Mouse (Mus musculus) induced T-regulatory cell, adult 2 months (primary cell): Measurements from ENCODE around the gene Vmn1r237.
A peak's percentile ranks its signal among the peaks of the same experiment; 100 is the strongest.

ENCODE experiments used
- DNase-seq: peaks from one replicate; pipeline ENCODE4 v3.0.0-alpha.2; 2012; ENCODE audit warnings: low read depth

Vmn1r237 gene

DNA sequence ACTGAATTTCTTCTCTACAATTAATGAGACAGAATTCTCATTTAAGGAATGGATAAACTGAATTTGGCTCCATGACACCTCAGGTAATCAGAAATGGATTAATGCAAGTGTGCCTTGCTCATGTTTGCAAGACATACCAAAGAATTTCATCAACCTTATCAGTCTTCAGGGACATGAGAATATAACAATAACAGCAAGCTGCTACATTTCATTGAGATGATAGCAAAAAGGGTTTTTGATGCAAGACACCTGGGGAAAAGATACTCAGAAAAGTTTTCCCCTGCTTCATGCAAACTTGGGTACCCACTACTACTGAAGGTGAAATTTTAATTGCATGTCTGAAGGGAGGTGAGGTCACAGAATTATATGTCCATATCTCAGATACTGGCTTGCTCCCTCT, at the start of gene Vmn1r237:
Vmn1r237 (plus strand) TSS at position 301 of the 400 bp plus-strand sequence.
- DNase-seq: no peak

DNA sequence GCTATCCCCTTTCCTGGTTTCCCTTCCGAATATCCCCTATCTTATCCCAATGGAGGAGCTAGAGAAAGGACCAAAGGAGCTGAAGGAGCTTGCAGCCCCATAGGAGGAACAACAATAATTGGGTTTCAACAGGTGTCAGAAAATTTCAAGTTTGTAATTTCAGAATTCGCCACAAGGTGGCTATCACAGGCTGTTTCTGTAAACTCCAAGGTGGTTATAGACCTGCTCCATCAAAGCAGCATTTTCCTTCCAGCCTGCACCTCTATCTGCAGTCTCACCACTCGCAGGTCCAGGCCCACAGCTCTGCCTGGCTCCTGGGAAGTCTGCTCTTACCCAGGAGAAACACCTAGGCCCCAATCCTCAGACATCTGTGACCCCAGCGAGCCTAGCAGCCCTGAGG, 39.6 kb upstream of the Vmn1r237 start:
- DNase-seq: peak; percentile 87

DNA sequence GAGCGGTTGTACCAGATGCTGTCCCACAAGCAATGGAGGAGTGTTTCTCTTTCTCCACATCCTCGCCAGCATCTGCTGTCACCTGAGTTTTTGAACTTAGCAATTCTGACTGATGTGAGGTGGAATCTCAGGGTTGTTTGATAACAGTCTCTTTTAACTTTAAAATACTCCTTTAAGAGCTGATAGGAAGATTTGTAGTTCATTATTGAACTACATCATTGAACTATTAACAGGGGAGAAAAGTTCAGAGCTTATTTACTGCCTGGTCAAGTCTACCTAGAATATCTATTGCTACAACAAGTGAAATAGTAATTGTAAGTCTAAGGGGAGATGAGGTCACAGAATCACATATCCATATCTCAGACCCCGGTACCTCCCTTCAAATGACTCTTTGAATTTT, 29.0 kb upstream of the Vmn1r237 start, which contains the start of gene Vmn1r236:
Vmn1r236 (plus strand) TSS at position 301 of the 400 bp plus-strand sequence.
- no peak for DNase-seq

DNA sequence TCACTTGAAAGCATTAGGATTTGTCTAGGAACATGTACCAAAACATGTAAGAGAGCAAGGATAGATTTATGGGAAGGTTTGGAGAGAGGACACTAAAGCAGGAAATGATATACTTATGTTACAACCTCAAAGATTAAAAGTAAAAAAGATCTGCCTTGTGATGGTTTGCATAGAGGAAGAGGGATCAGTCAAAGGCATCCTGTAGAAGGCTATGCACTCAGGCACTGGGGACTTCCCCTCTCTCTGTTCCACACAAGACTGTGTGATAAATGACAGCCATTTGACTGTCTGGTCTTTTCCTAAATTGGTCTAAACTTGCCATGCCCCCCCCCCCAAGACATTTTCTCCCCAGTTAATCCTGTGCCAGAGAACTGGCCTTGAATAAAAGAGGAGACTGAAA, 27.3 kb upstream of the Vmn1r237 start:
- DNase-seq: no peak

DNA sequence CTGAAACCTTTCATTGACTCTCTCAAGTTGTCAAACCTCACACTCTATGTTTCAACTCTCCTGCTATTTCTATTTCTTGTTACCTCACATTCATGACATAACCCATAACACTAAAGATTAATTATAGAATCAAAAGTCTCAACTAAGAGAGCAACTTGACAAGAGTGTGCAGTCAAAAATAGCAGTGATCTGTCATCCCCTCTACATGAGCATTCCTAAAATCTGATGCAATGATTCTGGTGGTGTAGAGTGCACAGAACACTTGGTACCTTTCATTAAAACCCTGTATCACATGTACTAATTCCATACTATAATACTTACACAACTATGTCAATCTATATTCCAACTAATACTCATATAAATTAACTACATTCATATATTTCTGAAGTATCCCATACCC, 22.0 kb upstream of the Vmn1r237 start:
- no peak for DNase-seq
